Mouse (Mus musculus) naive thymus-derived CD4-positive, alpha-beta T cell, adult 2 months (primary cell): ENCODE measurements around the gene Coq10a.
A peak's percentile ranks its signal among the peaks of the same experiment; 100 is the strongest.

Experiments
- DNase-seq: peaks from one replicate; pipeline ENCODE4 v3.0.0-alpha.2; 2011; ENCODE audit warnings: low read depth

Coq10a gene

DNA sequence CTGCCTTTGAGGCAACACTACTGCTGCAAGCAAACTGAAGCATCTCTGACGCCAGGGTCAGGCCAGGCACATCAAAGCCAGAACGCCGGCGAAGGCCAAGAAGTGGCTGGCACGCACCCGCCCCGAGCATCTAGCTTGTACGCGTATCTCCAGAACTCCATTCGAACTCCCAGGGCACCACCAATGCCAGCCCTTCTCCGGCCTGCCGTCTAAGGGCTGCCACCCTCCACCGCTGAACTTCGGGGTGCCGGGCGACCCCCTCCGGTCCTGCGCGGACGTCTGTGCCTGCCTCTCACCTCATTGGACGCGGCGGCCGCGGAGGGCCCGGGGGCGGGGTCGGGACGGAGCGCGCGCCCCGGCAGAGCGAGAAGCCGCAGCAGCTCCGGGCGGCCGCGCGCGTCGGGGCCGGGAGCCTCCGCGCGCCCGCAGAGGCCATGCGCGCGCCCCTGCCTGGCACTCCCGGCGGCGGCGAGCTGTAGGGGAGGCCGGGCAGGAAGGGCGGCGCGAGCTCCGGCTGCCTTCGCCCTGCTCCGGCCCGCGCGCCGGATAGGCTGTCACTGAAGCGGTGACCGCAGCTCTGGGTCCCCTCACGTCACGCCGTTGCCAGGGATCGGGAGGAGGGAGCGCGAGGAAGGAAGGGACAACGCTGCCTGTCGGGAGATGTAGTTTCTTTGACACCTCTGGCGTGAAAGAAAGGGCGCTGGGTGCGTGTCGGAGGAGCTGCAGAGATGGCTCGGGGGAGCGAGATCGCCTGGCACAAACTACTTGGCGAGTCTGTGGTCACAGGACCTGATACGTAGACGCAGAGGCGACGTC is at the start of gene Coq10a:
Gene Coq10a, minus strand, starts transcription at position 596 of the 816 bp plus-strand sequence.
- peak; percentile 94 for DNase-seq

DNA sequence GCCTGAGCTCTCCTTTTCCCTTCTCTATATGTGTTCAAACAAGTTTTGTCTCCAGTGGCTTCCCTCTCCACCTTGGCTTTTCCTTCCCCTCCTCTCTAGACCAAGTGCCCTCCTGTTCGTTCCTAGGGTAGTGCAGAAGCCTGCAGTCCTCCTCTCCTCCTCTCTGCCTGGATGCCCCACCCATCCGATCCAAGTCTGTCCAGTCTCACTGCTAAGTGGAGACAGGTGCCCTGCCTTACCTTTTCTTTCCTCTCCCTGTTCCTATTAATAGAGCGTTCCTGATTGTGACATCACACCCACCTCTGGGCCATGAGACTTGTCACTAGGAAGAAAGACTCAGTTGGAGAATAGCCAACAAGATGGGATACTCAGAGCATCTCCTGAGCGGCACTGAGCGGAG is 46.1 kb upstream of the Coq10a start:
- DNase-seq, result no peak

DNA sequence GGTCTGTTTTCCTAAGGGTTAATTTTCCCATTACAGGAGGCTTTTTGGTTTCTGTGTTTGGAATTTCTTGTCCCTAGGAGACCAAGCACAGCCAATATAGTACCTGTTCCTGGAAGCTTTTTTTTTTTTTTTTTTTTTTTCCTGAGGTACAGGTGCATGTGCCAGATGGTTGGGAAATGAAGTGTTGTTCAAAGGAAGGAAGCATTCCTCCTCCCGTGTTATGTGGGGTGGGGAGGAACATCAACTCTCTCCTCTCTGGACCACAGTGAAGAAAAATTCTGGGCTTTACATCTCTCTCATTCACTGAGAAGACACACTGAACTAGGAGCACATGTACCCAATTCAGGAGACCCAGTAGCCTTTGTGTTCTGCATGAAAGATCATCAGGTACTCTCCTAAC is 44.3 kb upstream of the Coq10a start:
- DNase-seq, result no peak

DNA sequence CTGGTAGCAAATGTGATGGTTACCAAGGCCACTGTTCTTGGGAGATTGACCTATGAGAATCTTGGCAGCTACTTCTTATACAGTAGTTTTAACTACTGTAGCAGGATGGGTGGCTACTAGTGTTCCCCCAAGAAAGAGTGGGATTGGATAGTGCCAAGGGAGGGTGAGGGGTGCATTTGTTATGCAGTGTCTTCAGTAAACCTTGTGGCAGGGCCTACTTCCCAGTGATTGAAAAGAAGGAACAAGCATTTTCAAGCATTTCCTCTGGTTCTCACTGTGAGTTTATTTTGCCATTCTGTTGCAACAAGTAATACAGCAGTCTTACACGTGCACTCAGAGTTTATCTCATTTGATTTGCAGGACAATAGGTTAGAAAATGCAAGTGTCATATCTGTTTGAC is 43.8 kb upstream of the Coq10a start:
- no peak for DNase-seq

DNA sequence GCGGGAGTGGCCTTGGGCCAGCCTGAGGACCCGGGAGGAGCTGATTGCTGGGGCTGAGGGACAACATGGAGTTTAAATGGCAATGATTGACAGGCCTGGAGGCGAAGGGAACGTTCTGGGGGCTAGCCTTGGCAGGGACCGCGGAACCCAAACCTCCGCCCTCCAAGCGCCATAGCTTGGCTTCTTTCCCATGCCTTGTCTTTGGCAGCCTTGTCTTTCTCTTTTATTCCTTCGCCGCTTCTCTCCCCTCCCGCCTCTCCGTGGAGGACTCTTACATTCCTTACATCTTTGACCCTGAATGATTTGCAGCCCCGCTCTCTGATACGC is 43.2 kb upstream of the Coq10a start:
- no peak for DNase-seq

DNA sequence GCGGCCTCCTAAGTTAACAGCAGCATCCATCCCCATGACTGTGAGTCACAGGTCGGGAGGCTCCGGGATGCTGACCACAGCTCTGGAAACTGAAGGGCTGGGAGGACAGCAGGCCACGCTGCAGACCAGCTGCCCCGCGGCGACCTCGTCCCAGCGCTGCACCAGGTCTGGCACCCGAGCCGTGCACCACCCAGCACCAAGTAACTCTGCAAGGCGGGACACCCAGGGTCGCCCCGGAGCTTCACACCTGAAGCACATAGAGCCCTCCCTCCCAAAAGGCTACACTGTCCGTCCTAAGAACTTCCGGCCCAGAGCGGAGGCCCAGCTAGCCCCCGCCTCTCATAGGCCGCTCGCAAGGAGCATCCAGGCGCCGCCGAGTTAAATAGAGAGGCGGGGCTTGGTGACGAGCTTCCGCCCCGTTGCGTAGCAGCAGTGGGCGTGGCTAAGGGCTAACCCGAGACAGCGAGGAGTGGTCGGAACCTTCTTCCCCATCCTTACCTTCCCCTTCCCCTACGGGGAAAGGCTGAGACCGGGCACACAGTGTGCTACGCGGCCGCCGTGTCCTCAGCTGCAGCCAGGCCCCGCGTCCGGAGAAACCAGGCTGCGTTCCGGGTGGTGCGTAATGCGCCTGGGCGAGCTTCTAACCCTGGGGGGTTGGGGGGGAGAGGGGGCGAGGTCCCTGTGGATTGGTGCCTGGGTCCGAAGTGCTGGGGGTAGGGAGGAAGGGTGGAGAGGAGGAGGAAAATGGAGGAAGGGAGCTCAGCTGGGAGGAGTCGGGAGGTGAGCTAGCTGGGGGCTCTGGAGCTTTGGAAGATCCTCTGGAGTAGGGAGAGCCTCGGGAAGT is 42.6 kb upstream of the Coq10a start, which contains the start of the genes Nabp2 and Rnf41:
Gene Nabp2, minus strand, starts transcription at position 282 of the 844 bp plus-strand sequence.
Gene Rnf41, plus strand, starts transcription at position 447 of the 844 bp plus-strand sequence.
- peak; percentile 96 for DNase-seq

DNA sequence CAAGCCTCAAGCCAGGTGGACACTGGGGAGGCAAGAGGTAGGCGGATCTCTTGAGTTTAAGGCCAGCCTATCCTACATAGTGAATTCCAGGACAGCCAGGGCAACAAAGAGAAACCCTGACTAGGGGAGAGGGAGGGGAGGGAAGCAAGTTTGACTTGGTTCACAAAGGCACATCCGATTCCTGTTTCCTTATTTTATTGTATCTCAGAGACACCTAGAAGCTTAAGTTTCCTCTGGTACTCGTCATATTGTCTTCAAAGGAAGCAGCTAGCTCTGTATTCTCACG is 41.7 kb upstream of the Coq10a start:
- DNase-seq, result peak; percentile 67

DNA sequence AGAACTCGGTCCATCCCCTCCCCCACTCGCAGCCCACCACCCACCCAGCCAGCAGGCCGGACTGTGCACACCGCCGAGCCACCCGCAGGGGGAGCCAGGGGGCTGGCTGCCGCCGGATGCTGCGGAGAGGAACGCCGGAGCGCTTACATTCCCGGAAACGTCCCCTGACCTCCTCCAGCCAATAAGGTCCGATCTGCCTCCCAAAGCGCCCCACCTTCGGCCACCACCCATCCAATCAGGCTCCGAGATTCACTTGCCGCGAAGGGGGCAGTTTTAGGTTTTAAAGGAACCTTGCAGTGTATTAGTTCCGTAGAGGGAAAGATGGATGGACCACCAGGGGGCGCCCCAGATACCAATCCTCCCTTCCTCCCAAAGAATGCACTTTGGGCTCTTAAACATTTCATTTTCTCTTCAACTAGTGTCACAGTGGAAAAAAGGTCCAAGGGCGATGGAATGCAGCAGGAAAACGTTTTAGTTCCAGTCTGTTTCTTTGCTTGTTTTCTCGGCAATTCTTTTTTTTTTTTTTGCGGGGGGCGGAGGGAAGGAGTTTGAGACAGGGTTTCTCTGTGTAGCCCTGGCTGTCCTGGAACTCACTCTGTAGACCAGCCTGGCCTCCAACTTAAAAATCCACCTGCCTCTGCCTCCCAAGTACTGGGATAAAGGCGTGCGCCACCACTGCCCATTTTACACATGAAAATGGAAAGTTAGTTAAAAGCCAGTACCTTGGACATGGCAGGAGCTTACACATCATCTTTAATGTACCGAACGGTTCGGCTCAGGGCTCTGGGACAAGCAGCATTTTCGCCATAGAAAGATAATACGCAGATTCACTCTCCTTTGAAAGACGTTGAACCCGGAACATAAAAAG is 41.1 kb upstream of the Coq10a start:
- DNase-seq, result peak; percentile 97

DNA sequence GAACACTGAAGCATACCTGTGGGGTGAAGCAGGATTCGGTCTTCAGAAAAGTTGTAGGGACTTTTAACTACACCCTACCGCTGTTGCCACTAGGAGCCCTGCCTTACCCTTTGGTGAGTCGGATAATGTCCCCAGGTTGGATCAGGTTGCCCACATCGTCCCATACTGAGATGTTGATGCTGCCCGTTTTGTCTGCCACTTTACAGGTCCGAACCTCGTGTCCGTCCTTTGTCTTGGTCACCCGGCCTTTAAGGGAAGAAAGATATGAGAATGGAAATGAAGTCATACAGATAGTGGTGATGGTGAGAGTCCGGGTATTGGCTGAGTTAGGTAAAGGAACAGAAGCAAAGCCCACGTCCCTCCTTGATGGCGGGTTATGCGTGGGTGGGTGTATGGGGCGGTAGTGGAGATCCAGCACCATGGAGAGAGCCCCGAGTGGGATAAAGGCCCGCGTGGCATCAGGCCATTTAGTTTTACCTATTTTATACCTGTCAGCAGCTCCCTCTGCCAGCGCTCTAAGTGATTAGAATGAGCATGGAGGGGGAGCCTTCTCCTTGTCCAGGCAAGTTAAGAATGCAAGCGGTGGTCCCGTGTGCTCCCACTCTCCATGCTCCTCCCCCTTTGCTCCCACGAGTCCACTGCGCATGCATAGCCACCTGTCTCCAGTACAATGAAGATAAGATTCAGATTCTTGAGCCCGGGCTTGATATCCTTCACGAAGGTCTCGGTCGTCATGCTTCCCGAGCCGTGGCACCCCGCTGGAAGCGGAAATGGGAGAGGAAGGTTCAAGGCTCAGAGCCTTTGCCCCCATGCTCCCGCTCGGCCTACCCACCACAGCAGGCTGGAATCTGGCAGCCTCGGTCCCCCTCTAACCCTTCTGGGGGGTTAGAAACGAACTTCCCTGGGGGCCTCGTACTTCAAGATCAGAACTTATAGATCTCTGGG is 40.1 kb upstream of the Coq10a start:
- DNase-seq, result no peak

DNA sequence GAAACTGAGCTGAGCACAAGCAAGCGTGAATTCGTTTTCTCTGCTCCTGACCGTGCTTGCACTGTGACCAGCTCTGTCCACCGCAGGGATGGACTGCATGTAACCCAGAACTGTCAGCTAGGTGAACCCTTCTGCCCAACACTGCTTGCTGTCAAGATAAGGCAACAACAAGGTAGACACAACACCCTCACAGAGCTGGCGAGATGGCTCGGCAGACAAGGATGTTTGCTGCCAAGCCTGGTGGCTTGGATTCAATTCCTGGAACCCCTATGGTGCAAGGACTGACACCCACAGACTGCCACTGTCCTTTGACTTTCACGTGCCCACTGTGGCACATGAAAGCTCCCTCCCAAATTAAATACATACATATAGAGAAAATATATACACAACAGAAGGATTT is 35.1 kb upstream of the Coq10a start:
- DNase-seq, result no peak

DNA sequence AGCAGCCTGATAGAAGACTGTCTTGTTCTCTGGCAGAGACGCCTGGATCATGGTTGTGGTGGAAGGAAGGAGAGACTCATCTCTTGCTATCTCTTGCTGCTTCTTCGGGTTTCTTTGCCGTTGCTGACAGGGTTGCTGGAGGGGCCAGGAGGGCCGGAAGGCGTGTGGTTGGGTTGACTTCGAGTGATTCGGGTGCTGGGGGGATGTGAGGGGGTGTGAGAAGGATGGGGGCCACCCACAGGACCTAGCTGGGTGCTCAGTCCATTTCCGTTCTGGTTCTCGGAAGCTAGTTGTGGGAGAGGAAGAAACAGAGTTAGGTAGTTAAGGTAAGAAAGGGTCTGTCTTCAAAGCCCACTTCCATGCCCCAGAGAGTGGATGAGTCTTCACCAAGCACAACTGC is 32.8 kb upstream of the Coq10a start:
- DNase-seq, result no peak

DNA sequence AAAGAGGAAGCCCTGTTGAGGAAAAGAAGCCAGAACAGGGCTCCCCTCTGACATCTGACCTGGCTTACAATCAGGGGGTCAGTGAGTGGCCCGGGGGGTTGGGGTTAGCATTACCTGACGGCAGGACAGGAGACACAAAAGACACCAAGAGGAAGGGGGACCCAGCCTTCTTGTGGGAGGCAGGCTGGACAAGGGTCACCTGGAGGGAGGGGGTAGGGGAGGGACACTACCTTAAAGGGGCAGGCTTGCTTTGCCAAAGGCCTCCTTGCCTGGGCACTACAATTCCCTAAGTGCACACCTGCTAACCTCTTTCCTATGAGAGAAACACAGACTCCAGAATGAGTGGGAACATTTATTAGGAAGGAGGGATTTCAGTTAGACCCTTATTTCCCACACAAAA is 32.3 kb upstream of the Coq10a start, which contains the start of gene Slc39a5:
Gene Slc39a5, minus strand, starts transcription at position 174 of the 400 bp plus-strand sequence.
- no peak for DNase-seq

DNA sequence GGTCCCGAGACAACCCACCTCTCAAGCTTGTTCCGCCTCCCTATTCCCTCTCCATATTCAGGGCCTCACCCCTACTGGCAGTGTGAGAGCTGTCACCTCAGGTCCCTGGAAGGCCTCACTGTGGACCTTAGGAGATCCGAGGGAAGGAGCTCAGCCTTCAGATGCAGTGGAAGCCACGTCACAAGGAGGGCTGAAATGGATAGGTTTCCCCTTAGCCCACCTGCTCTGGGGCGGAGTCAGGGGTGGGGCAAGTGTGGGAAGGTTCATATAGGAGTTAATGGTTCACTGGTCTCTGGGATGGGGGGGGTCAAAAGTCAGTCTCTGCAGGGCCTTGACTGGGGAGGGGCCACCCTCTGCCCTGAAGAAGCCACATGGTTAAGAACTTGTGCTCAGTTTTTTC is 31.5 kb upstream of the Coq10a start:
- no peak for DNase-seq

DNA sequence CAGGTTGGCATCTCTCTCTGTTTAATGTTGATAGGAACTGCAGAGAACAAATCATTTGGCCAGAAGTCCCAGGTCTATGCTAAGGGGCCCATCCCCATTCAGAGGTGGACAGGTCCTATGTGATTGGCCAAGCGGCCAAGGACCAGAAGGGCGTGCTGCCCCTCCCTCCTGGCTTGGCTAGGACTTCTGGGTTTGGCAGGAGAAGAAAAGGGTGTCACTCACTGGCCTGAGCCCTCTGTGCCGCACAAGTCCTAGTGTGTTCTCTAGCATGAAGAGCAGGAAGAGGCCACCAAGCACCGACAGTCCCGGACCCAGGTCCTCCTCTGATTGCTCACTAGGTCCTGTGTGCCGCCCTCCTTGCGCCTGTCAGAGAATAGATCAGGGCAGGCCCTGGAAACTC is 28.7 kb upstream of the Coq10a start:
- DNase-seq, result no peak

DNA sequence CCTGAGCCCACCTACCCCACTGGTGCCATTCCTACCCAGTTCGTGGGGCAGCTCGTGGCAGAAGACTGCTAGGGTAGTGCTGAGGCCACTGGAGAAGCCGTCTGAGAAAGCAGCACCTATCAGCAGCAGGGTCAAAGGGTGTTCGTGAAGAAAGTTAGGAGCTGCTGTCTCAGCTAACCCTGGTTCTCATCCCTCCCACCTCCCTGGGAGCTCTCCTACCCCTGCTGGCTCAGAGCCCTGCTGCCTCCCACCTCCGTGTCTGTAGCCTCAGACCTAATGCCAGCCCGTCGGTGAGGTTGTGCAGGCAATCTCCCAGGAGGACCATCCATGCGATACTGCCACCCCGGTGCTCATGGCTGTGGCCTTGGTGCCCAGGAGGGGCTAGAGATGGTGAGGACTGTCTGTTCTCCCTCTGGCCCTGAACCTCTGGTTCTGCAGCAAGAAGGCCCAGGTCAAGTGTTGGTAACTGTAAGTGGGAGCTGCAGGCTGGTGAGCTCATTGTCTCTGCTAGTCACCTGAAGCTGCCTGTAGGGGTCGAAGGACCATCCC is 28.0 kb upstream of the Coq10a start:
- DNase-seq, result no peak

DNA sequence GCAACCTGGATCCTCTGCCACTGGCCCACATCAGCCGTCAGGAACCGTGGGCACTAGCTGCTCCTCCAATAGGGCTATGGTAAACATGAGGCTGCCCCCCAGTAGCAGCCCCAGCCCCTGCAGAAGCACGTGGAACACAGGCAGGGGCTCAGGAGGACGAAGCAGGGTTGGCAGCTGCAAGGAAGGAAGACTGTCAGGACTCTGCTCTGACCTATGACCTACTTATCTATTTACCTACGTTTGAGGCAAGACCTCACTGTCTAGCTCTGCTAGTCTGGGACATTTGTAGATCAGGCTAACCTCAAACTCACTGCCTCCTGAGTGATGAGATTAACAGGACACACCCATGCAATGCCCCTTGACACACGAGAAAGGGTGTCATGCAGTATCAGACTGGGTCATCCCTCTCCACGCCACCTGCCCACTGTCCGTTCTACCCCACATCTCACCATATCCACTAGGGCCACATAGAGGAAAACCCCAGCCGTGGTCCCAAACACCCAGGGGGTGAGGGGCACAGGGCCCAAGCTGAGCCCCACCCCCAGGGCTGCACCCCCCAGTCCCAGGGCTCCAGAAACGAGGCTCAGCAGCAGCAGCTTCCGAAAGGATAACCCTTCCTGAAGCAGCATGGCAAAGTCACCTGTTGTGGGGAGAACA is 27.3 kb upstream of the Coq10a start:
- DNase-seq, result no peak

DNA sequence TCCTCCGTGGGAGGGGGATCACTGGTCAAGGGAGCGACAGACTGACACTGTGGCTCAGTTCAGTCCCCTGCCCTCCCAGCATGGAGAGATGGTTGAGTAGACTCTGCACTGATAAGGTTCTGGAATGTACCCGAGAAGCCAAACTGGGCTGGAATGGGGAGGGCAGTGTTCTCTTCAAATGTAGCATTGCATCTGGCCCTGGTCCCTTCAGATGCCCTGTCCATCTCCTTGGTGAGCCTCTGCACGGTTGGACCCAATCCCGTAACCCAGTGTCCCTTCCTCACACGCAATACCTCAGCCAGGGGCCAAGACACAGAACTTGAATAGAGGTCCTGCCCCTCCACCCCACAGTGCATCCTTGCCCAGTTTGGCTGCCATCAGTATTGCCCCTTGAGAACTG is 23.1 kb upstream of the Coq10a start:
- DNase-seq, result no peak

DNA sequence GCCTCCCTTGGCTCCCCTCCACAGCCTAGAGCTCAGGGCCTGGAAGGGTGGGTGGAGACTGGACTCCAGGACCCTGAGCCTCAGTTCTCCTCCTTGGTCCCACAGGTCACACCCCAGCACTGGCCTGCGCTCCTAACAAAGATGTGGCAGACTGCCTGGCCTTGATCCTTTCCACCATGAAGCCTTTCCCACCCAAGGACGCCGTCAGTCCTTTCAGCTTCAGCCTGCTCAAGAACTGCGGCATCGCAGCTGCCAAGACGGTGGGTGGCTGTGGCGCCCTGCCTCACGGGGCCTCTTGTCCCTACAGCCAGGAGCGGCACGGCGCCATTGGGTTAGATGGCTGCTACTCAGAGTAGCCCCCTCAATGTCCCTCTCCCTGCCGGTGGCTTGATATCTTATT is 21.6 kb upstream of the Coq10a start:
- DNase-seq, result no peak

DNA sequence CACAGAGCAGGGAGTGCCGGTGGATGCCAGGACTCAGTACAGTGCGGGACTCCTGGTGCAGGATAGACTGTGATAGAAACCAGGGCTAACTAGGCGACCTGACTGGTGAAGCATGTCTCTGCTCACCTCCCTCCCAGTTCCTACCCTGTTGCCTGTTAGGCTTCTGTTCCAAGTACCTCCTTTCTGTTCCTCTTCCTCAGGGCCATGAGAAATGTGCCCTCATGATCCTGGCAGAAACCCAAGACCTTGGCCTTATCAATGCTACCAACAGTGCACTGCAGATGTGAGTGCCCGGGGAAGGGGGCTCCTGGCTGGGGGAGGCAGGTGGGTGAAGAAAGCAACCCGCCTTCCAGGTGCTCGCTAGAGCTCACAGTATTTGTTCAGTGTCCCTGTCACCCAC is 20.8 kb upstream of the Coq10a start:
- DNase-seq, result no peak

DNA sequence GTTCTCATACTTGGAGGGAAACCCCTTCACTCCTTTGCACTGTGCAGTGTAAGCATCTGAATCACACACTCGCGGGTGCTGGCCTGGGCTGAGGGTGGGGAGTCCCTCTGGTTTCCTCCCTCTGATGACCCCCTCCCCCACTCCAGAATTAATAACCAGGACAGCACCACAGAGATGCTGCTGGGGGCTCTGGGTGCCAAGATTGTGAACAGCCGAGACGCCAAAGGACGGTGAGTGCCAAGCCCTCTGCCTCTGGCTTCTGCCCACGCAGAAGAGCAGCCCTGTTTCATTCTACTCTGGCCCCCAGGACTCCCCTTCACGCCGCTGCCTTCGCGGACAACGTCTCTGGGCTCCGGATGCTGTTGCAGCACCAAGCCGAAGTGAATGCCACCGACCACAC is 20.1 kb upstream of the Coq10a start:
- no peak for DNase-seq

DNA sequence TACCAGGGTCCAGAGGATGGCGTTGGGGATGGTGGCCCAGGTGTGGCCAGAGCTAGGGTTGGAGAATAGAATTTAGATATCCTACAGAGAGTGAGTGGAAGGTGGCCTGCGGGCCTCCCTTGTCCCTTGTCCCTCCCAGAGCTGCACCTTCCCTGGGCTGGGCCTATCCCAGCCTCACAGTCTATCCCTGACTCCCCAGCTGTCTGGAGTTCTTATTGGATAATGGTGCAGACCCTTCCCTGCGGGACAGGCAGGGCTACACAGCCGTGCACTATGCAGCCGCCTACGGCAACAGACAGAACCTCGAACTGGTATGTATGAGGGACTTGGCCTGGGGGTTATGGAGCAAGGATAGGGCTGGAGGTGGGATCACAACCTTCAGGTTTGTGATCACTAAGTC is 17.1 kb upstream of the Coq10a start:
- no peak for DNase-seq
